Mouse (Mus musculus) heart, embryonic 16.5 days (tissue): Measurements from ENCODE around the gene Slitrk6. TPM values are rescaled to one million over a fixed set of nuclear protein-coding genes. Genes with fewer than 3 reads are reported as not detected.

ENCODE experiments used
- ATAC-seq: fragments of 200-750 bp; cut with Nextera tagmentation; replicated peaks from 2 replicates; pipeline ENCODE4 v1.8.0; 2017; ENCODE audit warnings: moderate number of reproducible peaks; ENCODE audit not compliant: insufficient read depth, low FRiP score; ENCODE audit errors: extremely low read depth
- H3K27ac ChIP-seq: fragments of 300-500 bp; sonication (generic); 2 replicates; pipeline ENCODE4 v1.5.1; 2014; ENCODE audit warnings: mild to moderate bottlenecking, low read length, control low read depth, moderate library complexity
- H3K27me3 ChIP-seq: fragments of 300-500 bp; sonication (generic); 2 replicates; pipeline ENCODE4 v1.6.1; 2014; ENCODE audit warnings: low read length, mixed read lengths; ENCODE audit not compliant: control insufficient read depth, insufficient read depth
- H3K36me3 ChIP-seq: fragments of 300-500 bp; sonication (generic); 2 replicates; pipeline ENCODE4 v1.6.1; 2014; ENCODE audit not compliant: control insufficient read depth, insufficient read depth
- H3K4me1 ChIP-seq: fragments of 300-500 bp; sonication (generic); 2 replicates; pipeline ENCODE4 v1.6.1; 2014; ENCODE audit warnings: low read length, mixed read lengths; ENCODE audit not compliant: control insufficient read depth, insufficient read depth
- H3K4me2 ChIP-seq: fragments of 300-500 bp; sonication (generic); 2 replicates; pipeline ENCODE4 v1.6.1; 2014; ENCODE audit warnings: low read depth, mild to moderate bottlenecking, control low read depth, low read length
- H3K4me3 ChIP-seq: fragments of 300-500 bp; sonication (generic); 2 replicates; pipeline ENCODE4 v1.5.1; 2014; ENCODE audit warnings: mild to moderate bottlenecking, control low read depth, low read length
- H3K9ac ChIP-seq: fragments of 300-500 bp; sonication (generic); 2 replicates; pipeline ENCODE4 v1.6.1; 2014; ENCODE audit warnings: low read length, control low read depth
- H3K9me3 ChIP-seq: fragments of 300-500 bp; sonication (generic); replicated peaks from 2 replicates; pipeline ENCODE4 v1.6.1; 2016; ENCODE audit warnings: low read length; ENCODE audit not compliant: control insufficient read depth
- WGBS: fragments of 180-500 bp; shearing (Covaris S2); extraction: QIAGEN DNeasy Blood & Tissue Kit; methylation state at CpG from one replicate; pipeline ENCODE4 v1.1.7; 2014; 5-methylcytosine and 5-hydroxymethylcytosine counted together
- polyA plus RNA-seq: library from polyadenylated mRNA; unstranded; fragments of >200 nt; fragmentation: Nextera tagmentation; extraction: Ambion mirVana; gene quantifications from 2 replicates; pipeline ENCODE4 v1.2.1, GENCODE M21; 2015

The Slitrk6 gene
- polyA plus RNA-seq, 1 experiment from 2014 or later = 1.9 TPM

DNA sequence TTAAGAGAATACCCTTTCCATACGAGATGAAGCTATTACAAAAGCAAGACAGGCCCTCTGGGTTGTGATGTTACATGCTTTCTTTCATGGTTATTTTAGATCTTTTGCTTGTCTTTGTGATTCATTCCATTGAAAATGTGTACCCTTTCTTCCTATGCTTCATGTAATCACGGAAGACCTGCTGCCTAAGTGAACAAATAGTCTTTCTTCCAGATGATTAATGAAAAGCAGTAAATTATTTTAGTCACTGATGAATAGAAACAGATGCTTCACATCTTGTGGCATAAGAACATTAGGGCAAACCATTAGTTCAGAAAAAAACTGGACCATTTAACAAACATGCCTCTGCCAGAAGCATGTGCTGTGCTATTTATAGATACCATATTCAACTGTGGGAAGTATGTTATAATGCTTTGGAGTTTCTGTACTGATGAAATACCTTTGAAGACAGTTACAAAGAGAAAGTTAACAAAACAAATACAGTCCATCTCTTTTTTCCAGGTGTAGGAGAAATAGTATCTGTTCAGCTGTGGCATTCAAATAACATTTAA is 30.8 kb downstream of the Slitrk6 start:
- H3K27me3 ChIP-seq = no peaks in the 10 kb centered on the region
- no peaks in the 10 kb centered on the region for H3K36me3 ChIP-seq
- H3K4me3 ChIP-seq = no peak overlapping the region
- no peak overlapping the region for H3K27ac ChIP-seq
- peaks cover 3% of the 10 kb centered on the region; the same call in 1 of the 2 replicates for H3K4me1 ChIP-seq
- H3K9ac ChIP-seq = no peak overlapping the region
- 48% methylated on average over 2 of the region's 2 CpGs for WGBS
- no peak overlapping the region for H3K4me2 ChIP-seq
- H3K9me3 ChIP-seq = no peaks in the 10 kb centered on the region
- no peak for ATAC-seq
